Mouse (Mus musculus): ENCODE results near the gene Vav1.

Gene Vav1

GRCm38 (mm10) chr17:57278943-57279590 lies at the start of gene Vav1:
Vav1 (plus strand) TSS chr17:57279100.
- no peak for DNase-seq (ENCODE audit: low read depth, low spot score)

GRCm38 (mm10) chr17:57229851-57230727 lies 48.8 kb upstream of the Vav1 start:
- no peak for DNase-seq (ENCODE audit: low read depth, low spot score)

GRCm38 (mm10) chr17:57230728-57231125 lies 48.2 kb upstream of the Vav1 start:
- DNase-seq (ENCODE audit: low read depth, low spot score): no peak

- no peak for DNase-seq (ENCODE audit: low read depth, low spot score)
These were observed 47.6 kb upstream of the Vav1 start for GRCm38 (mm10) chr17:57231321-57231771.

GRCm38 (mm10) chr17:57232200-57232599 lies 46.7 kb upstream of the Vav1 start:
- no peak for DNase-seq (ENCODE audit: low read depth, low spot score)

- no peak for DNase-seq (ENCODE audit: low read depth, low spot score)
These were observed 45.9 kb upstream of the Vav1 start for GRCm38 (mm10) chr17:57233038-57233437.

GRCm38 (mm10) chr17:57234254-57234928 lies 44.5 kb upstream of the Vav1 start:
- no peak for DNase-seq (ENCODE audit: low read depth, low spot score)

GRCm38 (mm10) chr17:57235803-57236202 lies 43.1 kb upstream of the Vav1 start:
- no peak for DNase-seq (ENCODE audit: low read depth, low spot score)

GRCm38 (mm10) chr17:57237181-57237580 lies 41.7 kb upstream of the Vav1 start:
- no peak for DNase-seq (ENCODE audit: low read depth, low spot score)

GRCm38 (mm10) chr17:57243650-57244370 lies 35.1 kb upstream of the Vav1 start:
- DNase-seq (ENCODE audit: low read depth, low spot score): no peak

GRCm38 (mm10) chr17:57245311-57245929 lies 33.5 kb upstream of the Vav1 start:
- DNase-seq (ENCODE audit: low read depth, low spot score): no peak

GRCm38 (mm10) chr17:57246663-57247392 lies 32.1 kb upstream of the Vav1 start:
- peak; percentile 32 for DNase-seq (ENCODE audit: low read depth, low spot score)

- peak; percentile 99 for DNase-seq (ENCODE audit: low read depth, low spot score)
These were observed 31.3 kb upstream of the Vav1 start for GRCm38 (mm10) chr17:57247393-57248200.

GRCm38 (mm10) chr17:57248201-57248699 lies 30.6 kb upstream of the Vav1 start, which contains the start of gene Gpr108:
Gpr108 (minus strand) TSS chr17:57248446.
- peak; percentile 96 for DNase-seq (ENCODE audit: low read depth, low spot score)

GRCm38 (mm10) chr17:57248771-57249170 lies 30.1 kb upstream of the Vav1 start:
- DNase-seq (ENCODE audit: low read depth, low spot score): no peak

GRCm38 (mm10) chr17:57249186-57250181 lies 29.4 kb upstream of the Vav1 start, which contains the start of gene Trip10:
Trip10 (plus strand) TSS chr17:57249455.
- DNase-seq (ENCODE audit: low read depth, low spot score): peak; percentile 93

GRCm38 (mm10) chr17:57250461-57251160 lies 28.3 kb upstream of the Vav1 start:
- DNase-seq (ENCODE audit: low read depth, low spot score): peak; percentile 69
